Mouse (Mus musculus) monocyte, adult 5-6 weeks (primary cell): ENCODE results near the gene Tmcc3. TPM values are rescaled to one million over a fixed set of nuclear protein-coding genes. Genes with fewer than 3 reads are reported as not detected.

Experiments used
- ATAC-seq: fragments of 153-309, 156-312 bp; replicated peaks from 2 replicates; pipeline ENCODE4 v1.8.0; 2017; ENCODE audit warnings: mild to moderate bottlenecking; ENCODE audit not compliant: low TSS enrichment, insufficient number of reproducible peaks, severe bottlenecking, poor library complexity, low FRiP score
- total RNA-seq: library from RNA; stranded (forward); fragments of 200-1000, 200-491, 200-594 nt; gene quantifications from 3 replicates; pipeline ENCODE4 v1.2.3, GENCODE M21; 2017

Gene Tmcc3
- total RNA-seq, 1 experiment from 2014 or later = 9.3 TPM

- ATAC-seq = no peak
Measured at GRCm38 (mm10) chr10:94446379-94447008, 134.7 kb downstream of the Tmcc3 start.

GRCm38 (mm10) chr10:94449676-94450075 is 137.9 kb downstream of the Tmcc3 start:
- no peak for ATAC-seq

GRCm38 (mm10) chr10:94450781-94451180 is 139.0 kb downstream of the Tmcc3 start:
- no peak for ATAC-seq

DNA sequence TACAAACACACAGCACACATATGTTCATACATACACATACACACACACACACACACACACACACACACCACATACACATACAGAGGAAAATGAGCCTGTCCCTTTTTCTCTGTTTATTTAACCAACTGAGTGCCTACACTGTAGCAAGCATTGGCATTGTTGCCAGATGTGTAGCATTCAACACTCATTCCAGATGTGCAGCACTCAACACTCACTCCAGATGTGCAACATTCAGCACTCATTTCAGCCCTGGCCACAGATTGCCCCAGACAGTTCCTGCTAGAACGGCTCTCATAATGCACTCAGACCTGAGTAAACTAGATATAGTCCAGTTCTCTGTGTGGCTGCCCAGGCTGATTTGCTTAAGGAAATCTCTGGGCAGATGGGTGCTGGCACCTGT is 145.7 kb downstream of the Tmcc3 start:
- no peak for ATAC-seq

GRCm38 (mm10) chr10:94458690-94459089 is 146.9 kb downstream of the Tmcc3 start:
- no peak for ATAC-seq

DNA sequence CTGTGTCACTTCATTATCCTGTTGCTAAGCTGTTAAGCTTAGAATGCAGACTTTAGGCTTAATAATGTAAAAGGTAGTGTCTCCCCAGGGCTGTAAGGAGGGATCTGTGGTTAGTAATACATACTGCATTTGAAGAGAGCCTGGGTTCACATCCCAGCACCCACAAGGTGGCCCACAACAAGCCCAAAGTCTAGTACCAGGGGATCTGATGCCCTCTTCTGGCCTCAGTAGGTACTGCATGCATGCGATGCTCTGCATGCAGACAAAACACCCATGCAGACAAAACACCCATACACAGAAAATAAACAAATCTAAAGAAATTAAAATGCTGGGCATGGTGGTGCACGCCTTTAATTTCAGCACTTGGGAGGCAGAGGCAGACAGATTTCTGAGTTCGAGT is 149.6 kb downstream of the Tmcc3 start:
- 0 out of 2 replicates have a peak, but pooled peaks have one; percentile 52 for ATAC-seq

DNA sequence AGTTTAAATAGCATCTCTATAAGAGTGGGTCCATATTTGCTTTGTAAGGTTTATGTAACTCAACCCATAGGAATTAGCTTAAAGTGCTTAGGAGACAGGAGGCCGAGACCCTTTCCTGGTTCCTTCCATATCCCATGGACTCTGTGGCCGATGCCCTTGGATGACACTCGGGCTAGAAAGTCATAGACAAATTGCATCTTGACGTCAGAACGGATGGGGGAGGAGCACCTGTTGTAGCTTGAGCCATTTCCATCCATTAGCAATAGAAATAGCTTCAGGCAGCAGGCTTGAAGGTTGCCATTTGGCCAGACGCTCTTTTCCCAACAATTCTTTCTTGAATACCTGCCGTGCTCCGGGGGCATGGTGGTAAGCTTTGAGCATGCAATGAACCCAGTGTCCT is 150.1 kb downstream of the Tmcc3 start:
- ATAC-seq = no peak

DNA sequence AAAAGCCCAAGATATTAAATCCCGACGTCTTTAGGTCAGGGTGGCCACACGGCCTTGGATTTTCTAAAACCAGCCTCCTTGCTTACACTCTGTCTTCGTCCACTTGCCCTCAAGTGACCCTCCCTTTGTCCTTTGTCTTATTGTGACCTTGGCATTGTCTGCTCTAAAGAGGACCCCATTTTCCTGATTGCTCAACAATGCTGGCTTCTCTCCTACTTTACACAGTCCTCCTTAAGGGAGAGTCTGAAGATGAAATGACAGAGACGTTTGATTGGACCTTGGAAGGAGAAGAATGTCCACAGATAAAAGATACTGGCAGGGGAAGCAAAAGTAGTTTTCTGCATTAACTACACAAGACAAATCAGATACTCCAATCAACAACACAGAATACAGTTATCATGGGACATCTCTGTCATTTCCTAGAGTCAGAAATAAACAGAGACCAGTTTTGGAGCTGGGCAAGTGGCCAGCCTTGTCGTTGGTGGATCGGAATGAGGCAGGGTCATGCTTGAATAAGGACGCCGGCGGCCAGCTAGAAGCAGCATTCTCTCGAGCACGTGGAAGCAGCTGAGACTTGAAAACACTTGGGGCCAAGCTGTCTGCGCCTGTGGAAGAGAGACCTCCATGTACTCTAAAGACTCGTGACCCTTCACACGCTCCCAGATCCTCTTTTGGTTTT is 150.8 kb downstream of the Tmcc3 start:
- ATAC-seq = no peak

DNA sequence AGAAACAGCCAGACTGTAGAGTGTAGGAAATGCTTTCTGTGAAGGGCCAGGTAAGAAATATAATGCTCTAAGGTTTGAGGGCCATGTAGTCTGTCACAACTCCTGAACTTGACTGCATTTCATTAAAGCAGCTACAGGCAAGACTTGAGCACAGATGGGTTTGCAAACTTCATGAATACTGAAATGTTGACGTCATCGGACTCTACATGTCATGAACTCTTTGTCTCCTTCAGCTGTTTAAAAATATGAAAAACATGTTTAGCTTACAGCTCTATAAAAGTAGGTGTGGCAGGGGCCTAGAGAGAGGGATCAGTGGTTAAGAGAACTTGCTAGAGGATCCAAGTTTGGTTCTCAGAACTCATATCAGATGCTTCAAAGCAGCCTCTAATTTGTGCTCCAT is 151.7 kb downstream of the Tmcc3 start:
- no peak for ATAC-seq

DNA sequence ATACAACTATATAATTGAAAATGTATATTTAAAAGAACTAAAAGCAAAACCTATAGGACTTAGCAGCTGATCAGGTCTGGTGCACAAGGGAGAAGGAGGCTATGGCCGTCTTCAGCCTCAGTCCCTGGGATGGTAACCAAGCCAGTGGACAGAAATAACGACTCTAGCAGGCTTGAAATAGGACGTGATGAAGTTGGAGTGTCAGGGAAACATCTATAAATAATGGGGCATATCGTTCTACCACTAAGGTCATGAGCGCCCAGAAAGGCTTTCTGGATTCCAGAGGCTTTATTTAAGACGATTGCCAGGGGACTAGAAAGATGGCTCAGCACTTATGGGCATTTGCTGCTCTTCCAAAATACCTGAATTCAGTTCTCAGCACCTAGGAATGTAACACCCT is 153.9 kb downstream of the Tmcc3 start:
- no peak for ATAC-seq

- no peak for ATAC-seq
Measured at GRCm38 (mm10) chr10:94466313-94466712, 154.6 kb downstream of the Tmcc3 start.

DNA sequence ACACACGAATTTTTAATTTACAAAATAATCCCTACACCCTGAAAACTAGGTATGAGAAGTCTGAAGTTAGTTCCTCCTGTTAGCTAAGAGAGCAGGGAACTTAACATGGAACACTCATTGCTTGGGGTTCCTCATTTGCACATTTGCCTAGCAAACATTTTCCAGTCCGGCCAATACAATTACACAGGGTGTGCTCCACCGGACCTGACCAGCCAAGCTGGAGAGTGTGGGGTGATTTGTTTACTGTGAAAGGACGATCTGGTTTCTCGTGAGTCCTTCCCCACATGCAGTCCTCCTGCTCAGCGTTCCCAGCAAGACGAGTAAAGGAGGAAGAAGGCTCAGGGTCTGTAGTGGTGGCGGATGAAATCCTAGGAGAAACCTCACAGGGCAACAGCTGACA is 159.7 kb downstream of the Tmcc3 start:
- no peak for ATAC-seq

- ATAC-seq = no peak
Measured at GRCm38 (mm10) chr10:94473501-94473900, 161.8 kb downstream of the Tmcc3 start.

- peak; percentile 75 for ATAC-seq
Measured at GRCm38 (mm10) chr10:94474185-94474584, 162.4 kb downstream of the Tmcc3 start.

DNA sequence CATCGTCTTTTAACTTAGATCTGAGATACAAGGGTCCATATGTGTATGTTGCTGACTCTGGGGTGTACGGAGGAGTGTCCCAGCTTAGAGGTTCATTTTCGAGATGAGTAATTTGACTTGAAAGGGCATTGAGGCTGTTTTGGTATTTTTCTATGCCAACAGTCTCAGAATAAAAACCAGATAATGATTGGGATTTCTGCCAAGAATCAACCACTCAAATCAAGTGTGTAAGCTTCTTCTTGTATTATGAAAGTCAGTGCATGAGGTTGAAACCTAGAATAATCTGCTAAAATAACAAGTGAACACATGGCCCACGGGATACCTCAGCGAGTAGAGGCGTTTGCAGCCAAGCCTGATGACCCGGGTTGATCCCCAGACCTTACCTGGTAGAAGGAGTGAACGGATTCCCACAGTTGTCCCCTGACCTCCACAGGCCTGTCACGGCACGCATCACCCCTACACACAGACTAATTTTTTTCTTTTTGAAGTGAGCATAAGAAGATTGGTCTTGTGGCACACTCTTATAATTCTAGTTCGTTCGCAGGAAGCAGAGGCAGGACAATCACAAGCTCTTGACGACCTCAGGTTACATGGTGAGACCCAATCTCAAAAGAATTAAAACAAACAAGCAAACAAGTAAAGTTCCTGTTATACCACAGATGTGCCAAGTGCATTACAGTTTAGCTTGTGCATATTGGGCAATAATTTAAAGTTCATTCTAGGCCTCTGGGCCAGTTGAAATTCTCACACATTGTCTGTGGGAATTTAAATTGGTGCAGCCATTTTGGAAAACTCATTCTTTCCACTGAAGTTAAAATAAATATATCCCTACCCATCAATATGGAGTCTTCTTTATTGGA is 165.8 kb downstream of the Tmcc3 start:
- ATAC-seq = no peak

DNA sequence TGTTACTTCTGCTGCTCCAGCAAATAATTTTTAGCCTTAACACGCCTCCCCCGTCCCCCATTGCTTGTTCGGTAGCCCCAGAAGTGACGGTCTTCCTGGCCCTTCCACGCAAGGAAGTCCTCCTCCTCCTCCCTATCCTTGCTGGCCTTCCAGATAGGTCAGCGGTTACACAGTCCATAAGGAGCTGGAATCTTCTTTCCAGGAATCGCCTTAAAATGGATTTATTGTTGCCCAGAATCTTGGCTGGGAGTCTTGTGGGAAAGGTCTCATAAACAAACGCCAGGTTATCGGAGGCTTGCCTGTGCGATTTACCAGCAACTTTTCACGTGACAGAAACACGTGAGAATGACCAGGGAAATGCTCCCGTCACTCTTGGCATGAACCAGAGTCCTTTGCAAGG is 167.9 kb downstream of the Tmcc3 start:
- no peak for ATAC-seq

DNA sequence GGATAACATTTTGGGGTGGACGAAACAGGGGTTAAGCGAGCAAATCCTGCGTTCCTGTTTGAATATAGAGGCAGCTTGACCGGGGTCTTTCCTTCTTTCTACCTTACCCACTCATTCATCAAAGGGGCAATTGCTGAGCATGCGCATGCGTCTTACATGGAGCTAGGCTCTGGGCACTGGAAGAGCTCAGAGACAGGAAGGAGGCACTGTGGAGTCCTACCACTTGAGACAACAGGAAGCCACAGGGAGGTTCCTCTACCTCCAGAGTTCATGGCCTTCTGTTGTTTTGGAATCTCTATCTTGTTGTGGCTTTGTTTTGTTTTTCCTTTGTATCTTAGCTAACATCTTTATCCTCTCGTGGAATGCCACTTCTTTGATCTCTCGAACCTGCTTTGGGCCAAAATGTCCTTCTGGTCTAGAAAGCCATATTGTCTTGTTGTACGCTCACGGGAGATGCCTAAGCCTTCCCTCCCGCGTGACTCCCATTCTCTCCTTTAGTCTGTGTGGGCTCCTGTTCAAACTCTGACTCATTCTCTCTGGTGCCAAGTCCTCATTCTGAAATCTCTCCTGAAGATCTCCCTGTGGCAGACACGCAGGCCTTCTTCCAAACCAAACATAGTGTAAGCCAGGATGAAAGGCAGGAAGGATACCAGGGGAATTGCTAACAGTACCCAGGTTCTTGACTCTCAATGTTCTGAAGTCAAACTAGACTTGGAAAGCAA is 168.8 kb downstream of the Tmcc3 start:
- ATAC-seq = no peak

DNA sequence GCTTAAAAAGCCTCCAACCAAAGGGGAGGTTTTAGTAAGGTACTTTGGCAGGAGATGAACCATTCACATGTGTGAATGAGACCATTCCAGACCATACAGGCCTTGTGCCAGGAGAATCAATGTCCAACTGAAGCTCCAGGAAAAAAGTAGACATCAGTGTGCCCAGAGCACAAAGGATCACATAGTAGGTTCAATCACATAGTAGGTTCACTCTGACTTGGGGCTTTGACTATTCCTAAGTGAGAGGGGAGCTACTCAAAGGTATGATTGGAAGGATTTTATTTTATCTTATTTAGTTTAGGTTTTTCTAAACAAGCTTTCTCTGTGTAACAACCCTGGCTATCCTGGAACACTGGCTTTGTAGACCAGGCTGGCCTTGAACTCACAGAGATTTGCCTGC is 169.9 kb downstream of the Tmcc3 start:
- ATAC-seq = no peak

DNA sequence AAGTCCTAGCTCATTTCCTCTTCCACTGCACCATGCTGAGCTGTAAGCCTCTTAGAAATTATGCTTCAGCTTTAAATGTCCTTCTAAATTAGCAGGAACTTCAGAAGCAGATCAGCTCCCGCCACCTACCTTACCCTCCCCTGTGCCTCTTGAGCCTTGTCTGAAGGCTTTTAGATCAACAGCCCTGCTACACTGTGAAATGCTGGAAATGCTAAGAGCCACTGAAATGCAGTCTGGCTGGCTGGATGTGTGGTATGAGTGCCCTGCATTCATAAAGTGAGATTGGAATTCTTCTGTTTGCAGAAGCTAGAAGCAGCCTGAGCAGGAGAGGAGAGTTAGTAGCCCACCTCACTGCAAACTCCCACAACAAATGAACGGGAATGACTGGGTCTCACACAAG is 174.4 kb downstream of the Tmcc3 start:
- ATAC-seq = no peak
